Mouse (Mus musculus): ENCODE results near the gene Synpo2l. TPM values are rescaled to one million over a fixed set of nuclear protein-coding genes. Genes with fewer than 3 reads are reported as not detected.

The Synpo2l gene
- polyA plus RNA-seq, 1 experiment from 2014 or later, result 0.48 TPM

DNA sequence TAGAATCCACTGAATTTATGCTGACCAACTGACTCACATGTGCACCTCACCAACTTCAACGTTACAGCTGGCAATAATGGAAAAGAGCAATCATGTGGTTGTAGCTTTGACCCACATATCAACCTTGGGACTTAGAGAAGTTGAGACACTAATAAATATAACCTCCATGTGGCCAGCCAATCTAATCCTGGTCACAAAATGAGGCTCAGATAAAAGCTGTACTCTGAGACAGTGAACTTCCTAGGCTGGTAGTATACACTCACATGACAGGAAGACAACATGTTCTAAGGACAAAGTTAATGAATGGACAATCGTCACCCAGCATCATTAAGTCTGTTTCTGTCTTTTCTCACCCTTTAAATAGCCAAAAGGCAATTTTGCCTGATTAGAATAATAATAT lies 41.7 kb downstream of the Synpo2l start:
- H3K27me3 ChIP-seq (ENCODE audit: control insufficient read depth, insufficient read depth, low read length), result no peaks in the 10 kb centered on the region
- no peak overlapping the region for H3K4me2 ChIP-seq (replicated peaks; ENCODE audit: low read depth, low read length)
- no peaks in the 10 kb centered on the region for H3K4me1 ChIP-seq (replicated peaks; ENCODE audit: control insufficient read depth, insufficient read depth, low read length)
- H3K4me3 ChIP-seq (ENCODE audit: low read depth, low read length), result no peak overlapping the region
- no peaks in the 10 kb centered on the region for H3K36me3 ChIP-seq (ENCODE audit: control insufficient read depth, insufficient read depth, low read length)
- no peak for ATAC-seq (ENCODE audit: low FRiP score)
- H3K27ac ChIP-seq (ENCODE audit: low read depth, low read length), result no peak overlapping the region
- DNase-seq (ENCODE audit: low spot score), result no peak
- H3K9ac ChIP-seq (ENCODE audit: low read depth, low read length), result no peak overlapping the region
- WGBS, result 83% methylated on average over 2 of the region's 2 CpGs
- no peaks in the 10 kb centered on the region for H3K9me3 ChIP-seq (ENCODE audit: control insufficient read depth, low read length)

DNA sequence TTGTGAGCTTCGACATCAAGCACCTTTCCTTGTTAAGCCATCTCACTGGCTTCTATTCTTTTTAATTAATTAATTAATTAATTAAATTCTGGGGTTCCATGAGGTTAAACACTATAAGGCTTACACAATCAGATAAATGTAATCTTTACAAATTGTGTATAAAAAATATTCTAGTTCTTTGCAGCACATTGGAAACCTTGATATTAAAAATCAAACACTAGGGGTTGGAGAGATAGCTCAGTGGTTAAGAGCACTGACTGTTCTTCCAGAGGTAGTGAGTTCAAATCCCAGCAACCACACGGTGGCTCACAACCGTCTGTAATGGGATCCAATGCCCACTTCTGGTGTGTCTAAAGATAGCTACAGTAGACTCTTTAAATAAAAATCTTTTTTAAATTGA lies 45.2 kb downstream of the Synpo2l start:
- no peaks in the 10 kb centered on the region for H3K27me3 ChIP-seq (ENCODE audit: control insufficient read depth, insufficient read depth, low read length)
- no peak overlapping the region for H3K4me3 ChIP-seq (ENCODE audit: low read depth, low read length)
- H3K9me3 ChIP-seq (ENCODE audit: control insufficient read depth, low read length), result no peaks in the 10 kb centered on the region
- no peaks in the 10 kb centered on the region for H3K4me1 ChIP-seq (replicated peaks; ENCODE audit: control insufficient read depth, insufficient read depth, low read length)
- no peak overlapping the region for H3K27ac ChIP-seq (ENCODE audit: low read depth, low read length)
- ATAC-seq (ENCODE audit: low FRiP score), result no peak
- no peak overlapping the region for H3K9ac ChIP-seq (ENCODE audit: low read depth, low read length)
- DNase-seq (ENCODE audit: low spot score), result no peak
- 93% methylated on average over 3 of the region's 3 CpGs for WGBS
- H3K36me3 ChIP-seq (ENCODE audit: control insufficient read depth, insufficient read depth, low read length), result no peaks in the 10 kb centered on the region
- no peak overlapping the region for H3K4me2 ChIP-seq (replicated peaks; ENCODE audit: low read depth, low read length)

DNA sequence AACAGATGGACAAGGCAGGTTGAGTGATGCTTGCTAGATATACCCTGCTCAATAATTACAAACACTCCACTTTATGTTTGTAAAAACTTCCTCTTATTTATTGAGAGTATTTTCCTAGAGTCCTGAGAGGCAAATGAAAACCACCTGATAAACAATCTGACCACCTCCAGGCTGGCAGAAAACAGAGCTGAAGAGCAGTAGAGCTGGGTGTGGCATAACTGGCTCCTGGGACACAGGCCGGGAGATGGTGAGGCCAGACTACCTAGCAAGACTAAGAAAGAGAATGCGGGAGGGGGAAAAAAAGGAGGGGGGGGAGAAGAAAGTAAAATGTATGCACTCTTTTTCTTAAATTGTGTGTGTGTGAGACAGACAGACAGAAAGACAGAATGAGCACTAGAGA lies 45.7 kb downstream of the Synpo2l start:
- Histone ChIP-seq H3K27me3 (ENCODE audit: control insufficient read depth, insufficient read depth, low read length) (no peaks in the 10 kb centered on the region), H3K36me3 (ENCODE audit: control insufficient read depth, insufficient read depth, low read length) (no peaks in the 10 kb centered on the region), H3K9ac (ENCODE audit: low read depth, low read length) (no peak overlapping the region), H3K4me1 (replicated peaks; ENCODE audit: control insufficient read depth, insufficient read depth, low read length) (no peaks in the 10 kb centered on the region), H3K27ac (ENCODE audit: low read depth, low read length) (no peak overlapping the region), H3K9me3 (ENCODE audit: control insufficient read depth, low read length) (no peaks in the 10 kb centered on the region), H3K4me3 (ENCODE audit: low read depth, low read length) (no peak overlapping the region), H3K4me2 (replicated peaks; ENCODE audit: low read depth, low read length) (no peak overlapping the region)
- DNase-seq (ENCODE audit: low spot score), result no peak
- ATAC-seq (ENCODE audit: low FRiP score), result no peak
- WGBS, result 93% methylated on average over 2 of the region's 2 CpGs

DNA sequence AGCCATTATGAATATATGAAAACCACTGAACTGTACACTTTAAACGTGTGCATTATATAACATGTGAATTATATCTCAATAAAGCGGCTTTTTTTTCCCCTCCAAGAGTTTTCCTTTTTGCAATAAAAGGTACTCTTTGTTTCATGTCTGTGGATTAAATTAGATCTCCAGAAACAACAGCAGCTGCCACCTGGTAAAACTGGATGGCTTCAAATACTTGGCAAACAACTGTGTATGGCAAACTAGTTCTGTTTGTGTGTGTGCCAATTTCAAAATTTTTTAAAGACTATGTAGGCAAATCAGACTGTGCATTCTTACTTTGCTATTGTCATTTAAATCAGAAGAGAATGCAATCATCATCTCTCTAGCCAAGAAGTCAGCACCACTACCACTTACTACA lies 46.3 kb downstream of the Synpo2l start:
- no peak overlapping the region for H3K4me2 ChIP-seq (replicated peaks; ENCODE audit: low read depth, low read length)
- H3K27ac ChIP-seq (ENCODE audit: low read depth, low read length), result no peak overlapping the region
- 87% methylated on average over 2 of the region's 2 CpGs for WGBS
- no peaks in the 10 kb centered on the region for H3K36me3 ChIP-seq (ENCODE audit: control insufficient read depth, insufficient read depth, low read length)
- no peak overlapping the region for H3K9ac ChIP-seq (ENCODE audit: low read depth, low read length)
- no peaks in the 10 kb centered on the region for H3K27me3 ChIP-seq (ENCODE audit: control insufficient read depth, insufficient read depth, low read length)
- DNase-seq (ENCODE audit: low spot score), result no peak
- no peaks in the 10 kb centered on the region for H3K9me3 ChIP-seq (ENCODE audit: control insufficient read depth, low read length)
- H3K4me3 ChIP-seq (ENCODE audit: low read depth, low read length), result no peak overlapping the region
- no peaks in the 10 kb centered on the region for H3K4me1 ChIP-seq (replicated peaks; ENCODE audit: control insufficient read depth, insufficient read depth, low read length)
- ATAC-seq (ENCODE audit: low FRiP score), result no peak

- no peaks in the 10 kb centered on the region for H3K9me3 ChIP-seq (ENCODE audit: control insufficient read depth, low read length)
- ATAC-seq (ENCODE audit: low FRiP score), result no peak
- no peak overlapping the region for H3K4me2 ChIP-seq (replicated peaks; ENCODE audit: low read depth, low read length)
- no peak overlapping the region for H3K27ac ChIP-seq (ENCODE audit: low read depth, low read length)
- no peaks in the 10 kb centered on the region for H3K27me3 ChIP-seq (ENCODE audit: control insufficient read depth, insufficient read depth, low read length)
- H3K36me3 ChIP-seq (ENCODE audit: control insufficient read depth, insufficient read depth, low read length), result no peaks in the 10 kb centered on the region
- no peaks in the 10 kb centered on the region for H3K4me1 ChIP-seq (replicated peaks; ENCODE audit: control insufficient read depth, insufficient read depth, low read length)
- no peak overlapping the region for H3K9ac ChIP-seq (ENCODE audit: low read depth, low read length)
- H3K4me3 ChIP-seq (ENCODE audit: low read depth, low read length), result no peak overlapping the region
- no peak for DNase-seq (ENCODE audit: low spot score)
Observed at GRCm38 (mm10) chr14:20619131-20619530, 49.0 kb downstream of the Synpo2l start.

DNA sequence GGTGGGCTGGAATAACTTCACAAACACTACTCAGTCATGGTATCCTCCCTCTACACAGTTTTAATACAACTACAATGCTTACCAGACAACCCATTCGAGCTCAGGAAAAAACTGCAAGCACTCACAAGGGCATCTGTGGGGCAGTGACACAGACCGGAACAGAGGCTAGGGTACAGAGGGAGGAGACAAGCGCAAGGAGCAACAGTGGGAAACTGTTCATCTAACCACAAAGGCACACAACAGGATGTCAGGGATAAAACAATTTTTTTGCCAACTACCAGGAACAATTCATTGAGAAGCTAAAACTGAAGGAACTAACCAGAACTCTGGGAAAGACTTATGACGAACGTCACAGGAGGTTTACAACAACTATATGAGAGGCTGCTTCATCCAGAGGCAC lies 49.9 kb downstream of the Synpo2l start:
- Histone ChIP-seq H3K4me3 (ENCODE audit: low read depth, low read length) (no peak overlapping the region), H3K36me3 (ENCODE audit: control insufficient read depth, insufficient read depth, low read length) (no peaks in the 10 kb centered on the region), H3K27me3 (ENCODE audit: control insufficient read depth, insufficient read depth, low read length) (no peaks in the 10 kb centered on the region), H3K27ac (ENCODE audit: low read depth, low read length) (no peak overlapping the region), H3K4me1 (replicated peaks; ENCODE audit: control insufficient read depth, insufficient read depth, low read length) (no peaks in the 10 kb centered on the region), H3K4me2 (replicated peaks; ENCODE audit: low read depth, low read length) (no peak overlapping the region), H3K9me3 (ENCODE audit: control insufficient read depth, low read length) (no peaks in the 10 kb centered on the region), H3K9ac (ENCODE audit: low read depth, low read length) (no peak overlapping the region)
- no peak for DNase-seq (ENCODE audit: low spot score)
- WGBS, result 82% methylated on average over 5 of the region's 5 CpGs
- no peak for ATAC-seq (ENCODE audit: low FRiP score)

- Histone ChIP-seq H3K9ac (ENCODE audit: low read depth, low read length) (no peak overlapping the region), H3K27ac (ENCODE audit: low read depth, low read length) (no peak overlapping the region), H3K36me3 (ENCODE audit: control insufficient read depth, insufficient read depth, low read length) (no peaks in the 10 kb centered on the region), H3K4me3 (ENCODE audit: low read depth, low read length) (no peak overlapping the region), H3K4me2 (replicated peaks; ENCODE audit: low read depth, low read length) (no peak overlapping the region), H3K4me1 (replicated peaks; ENCODE audit: control insufficient read depth, insufficient read depth, low read length) (no peaks in the 10 kb centered on the region), H3K27me3 (ENCODE audit: control insufficient read depth, insufficient read depth, low read length) (no peaks in the 10 kb centered on the region), H3K9me3 (ENCODE audit: control insufficient read depth, low read length) (no peaks in the 10 kb centered on the region)
- 35% methylated on average over 2 of the region's 2 CpGs for WGBS
- no peak for ATAC-seq (ENCODE audit: low FRiP score)
- no peak for DNase-seq (ENCODE audit: low spot score)
Observed at GRCm38 (mm10) chr14:20616421-20616820, 51.7 kb downstream of the Synpo2l start.

- no peaks in the 10 kb centered on the region for H3K36me3 ChIP-seq (ENCODE audit: control insufficient read depth, insufficient read depth, low read length)
- no peak overlapping the region for H3K9ac ChIP-seq (ENCODE audit: low read depth, low read length)
- no peak for DNase-seq (ENCODE audit: low spot score)
- ATAC-seq (ENCODE audit: low FRiP score), result no peak
- no peaks in the 10 kb centered on the region for H3K4me1 ChIP-seq (replicated peaks; ENCODE audit: control insufficient read depth, insufficient read depth, low read length)
- H3K4me2 ChIP-seq (replicated peaks; ENCODE audit: low read depth, low read length), result no peak overlapping the region
- no peaks in the 10 kb centered on the region for H3K27me3 ChIP-seq (ENCODE audit: control insufficient read depth, insufficient read depth, low read length)
- 93% methylated on average over 2 of the region's 2 CpGs for WGBS
- no peak overlapping the region for H3K4me3 ChIP-seq (ENCODE audit: low read depth, low read length)
- no peaks in the 10 kb centered on the region for H3K9me3 ChIP-seq (ENCODE audit: control insufficient read depth, low read length)
- no peak overlapping the region for H3K27ac ChIP-seq (ENCODE audit: low read depth, low read length)
Observed at GRCm38 (mm10) chr14:20615075-20615474, 53.1 kb downstream of the Synpo2l start.

- WGBS, result 89% methylated on average over 1 of the region's 1 CpGs
- no peak for ATAC-seq (ENCODE audit: low FRiP score)
- no peak for DNase-seq (ENCODE audit: low spot score)
- H3K27me3 ChIP-seq (ENCODE audit: control insufficient read depth, insufficient read depth, low read length), result no peaks in the 10 kb centered on the region
- H3K4me2 ChIP-seq (replicated peaks; ENCODE audit: low read depth, low read length), result no peak overlapping the region
- H3K9me3 ChIP-seq (ENCODE audit: control insufficient read depth, low read length), result no peaks in the 10 kb centered on the region
- no peak overlapping the region for H3K9ac ChIP-seq (ENCODE audit: low read depth, low read length)
- no peak overlapping the region for H3K4me3 ChIP-seq (ENCODE audit: low read depth, low read length)
- H3K4me1 ChIP-seq (replicated peaks; ENCODE audit: control insufficient read depth, insufficient read depth, low read length), result no peaks in the 10 kb centered on the region
- no peak overlapping the region for H3K27ac ChIP-seq (ENCODE audit: low read depth, low read length)
- no peaks in the 10 kb centered on the region for H3K36me3 ChIP-seq (ENCODE audit: control insufficient read depth, insufficient read depth, low read length)
Observed at GRCm38 (mm10) chr14:20612820-20613219, 55.3 kb downstream of the Synpo2l start.
